Mouse (Mus musculus) heart, postnatal 0 days (tissue): ENCODE results near the gene Nudt22. TPM values are rescaled to one million over a fixed set of nuclear protein-coding genes. Genes with fewer than 3 reads are reported as not detected.
A peak's percentile ranks its signal among the peaks of the same experiment; 100 is the strongest.

ENCODE experiments used
- ATAC-seq: fragments of 200-750 bp; cut with Nextera tagmentation; 2 replicates; pipeline ENCODE4 v1.8.0; 2017; ENCODE audit warnings: low read depth, moderate number of reproducible peaks, moderate library complexity; ENCODE audit not compliant: insufficient read depth
- DNase-seq: peaks from one replicate; pipeline ENCODE4 v3.0.0-alpha.2; 2016; ENCODE audit warnings: low spot score
- H3K27ac ChIP-seq: fragments of 300-500 bp; sonication (generic); 2 replicates; pipeline ENCODE4 v1.5.1; 2014; ENCODE audit warnings: low read depth, mild to moderate bottlenecking
- H3K27me3 ChIP-seq: fragments of 300-500 bp; sonication (generic); 2 replicates; pipeline ENCODE4 v1.6.1; 2014; ENCODE audit warnings: low read length, mixed read lengths; ENCODE audit not compliant: control insufficient read depth, insufficient read depth
- H3K36me3 ChIP-seq: fragments of 300-500 bp; sonication (generic); replicated peaks from 2 replicates; pipeline ENCODE4 v1.6.1; 2014; ENCODE audit warnings: low read length, mixed read lengths; ENCODE audit not compliant: control insufficient read depth, insufficient read depth
- H3K4me1 ChIP-seq: fragments of 300-500 bp; sonication (generic); 2 replicates; pipeline ENCODE4 v1.6.1; 2014; ENCODE audit warnings: antibody characterized with exemption; ENCODE audit not compliant: control insufficient read depth, insufficient read depth
- H3K4me2 ChIP-seq: fragments of 300-500 bp; sonication (generic); 2 replicates; pipeline ENCODE4 v1.6.1; 2014; ENCODE audit warnings: low read depth, mild to moderate bottlenecking, low read length, moderate library complexity
- H3K4me3 ChIP-seq: fragments of 300-500 bp; sonication (generic); 2 replicates; pipeline ENCODE4 v1.5.1; 2014; ENCODE audit warnings: low read depth, low read length
- H3K9ac ChIP-seq: fragments of 300-500 bp; sonication (generic); replicated peaks from 2 replicates; pipeline ENCODE4 v1.6.1; 2014; ENCODE audit warnings: low read depth, low read length, mixed read lengths
- H3K9me3 ChIP-seq: fragments of 300-500 bp; sonication (generic); replicated peaks from 2 replicates; pipeline ENCODE4 v1.6.1; 2016; ENCODE audit warnings: low read length; ENCODE audit not compliant: control insufficient read depth
- CTCF ChIP-seq: IDR thresholded peaks from 2 replicates; pipeline ENCODE4 v1.5.1; 2016; ENCODE audit warnings: antibody characterized with exemption, control low read depth, low read depth
- EP300 ChIP-seq: IDR thresholded peaks from 2 replicates; pipeline ENCODE4 v1.6.1; 2016; ENCODE audit warnings: antibody characterized with exemption, low read depth
- WGBS: fragments of 180-500 bp; shearing (Covaris S2); extraction: QIAGEN DNeasy Blood & Tissue Kit; methylation state at CpG from one replicate; pipeline ENCODE4 v1.1.7; 2014; 5-methylcytosine and 5-hydroxymethylcytosine counted together
- polyA plus RNA-seq: library from polyadenylated mRNA; unstranded; fragments of >200 nt; fragmentation: Nextera tagmentation; extraction: Ambion mirVana; gene quantifications from 2 replicates; pipeline ENCODE4 v1.2.1, GENCODE M21; 2015
- total RNA-seq: library from RNA; depleted of rRNA; stranded (reverse); fragments of >200 nt; gene quantifications from 2 replicates; pipeline ENCODE4 v1.2.3, GENCODE M21; 2014; ENCODE audit warnings: low replicate concordance; rRNA removed

Nudt22 gene
- total RNA-seq = 42.1 and 45.3 TPM in 2 replicates
- 48.1 and 49.5 TPM in 2 replicates for polyA plus RNA-seq

DNA sequence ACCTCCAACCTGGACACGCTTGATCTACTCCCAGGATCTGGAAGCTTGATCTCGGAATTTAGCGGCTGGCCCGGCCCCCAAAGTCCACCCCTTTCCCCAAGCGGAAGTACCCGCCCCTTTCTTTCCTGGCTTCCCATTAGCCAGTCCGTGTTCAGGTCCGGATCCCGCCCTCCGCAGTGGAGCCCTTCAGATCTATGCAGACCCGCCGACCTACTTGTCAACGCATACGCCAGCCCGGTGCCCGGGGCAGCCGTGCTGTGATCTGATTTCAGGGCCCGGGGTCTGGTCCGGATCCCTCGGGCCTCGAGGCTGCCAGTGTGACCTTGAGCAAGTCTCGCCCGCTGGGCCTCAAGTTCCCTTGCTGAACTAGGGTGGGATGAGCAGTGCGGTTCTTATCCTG, at the start of gene Nudt22, which contains the start of gene Trpt1:
Gene Nudt22 (minus strand): TSS at position 112 of the 400 bp plus-strand sequence.
Gene Trpt1 (plus strand): TSS at position 126 of the 400 bp plus-strand sequence.
- Histone ChIP-seq H3K4me3 (peak within 1 kb of the TSS; percentile 58), H3K4me2 (peak within 1 kb of the TSS; percentile 79), H3K27ac (peak within 1 kb of the TSS; percentile 84), H3K4me1 (peaks cover 26% of the 10 kb centered on the region), H3K36me3 (peaks cover 25% of the 10 kb centered on the region), H3K9ac (peak within 1 kb of the TSS; percentile 62), H3K27me3 (no peaks in the 10 kb centered on the region), H3K9me3 (no peaks in the 10 kb centered on the region)
- TF ChIP-seq EP300 (no peak), CTCF (no peak)
- under 1% methylated on average over 24 of the region's 24 CpGs for WGBS
- DNase-seq (peak; percentile 88), ATAC-seq (peak; percentile 74)

DNA sequence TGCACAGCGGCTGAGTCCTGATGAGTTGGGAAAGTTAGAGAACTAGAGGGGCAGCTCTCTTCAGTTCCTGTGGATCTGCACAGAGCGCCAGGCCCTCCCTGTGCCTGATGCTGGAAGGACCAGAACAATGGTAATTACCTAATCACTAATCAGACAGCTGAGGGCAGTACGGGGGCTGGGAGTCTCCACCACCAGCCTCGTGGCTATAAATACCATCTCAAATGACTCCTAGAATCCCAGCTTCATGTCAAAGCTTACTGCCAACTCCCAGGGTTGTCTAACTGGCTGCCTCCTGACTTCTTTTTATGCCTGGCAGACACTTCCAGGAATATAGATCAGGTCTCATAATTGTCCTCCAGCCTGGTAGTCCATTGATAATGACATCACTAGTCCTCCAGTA, 48.8 kb upstream of the Nudt22 start:
- DNase-seq = peak; percentile 71
- no peak overlapping the region for H3K4me2 ChIP-seq
- TF ChIP-seq EP300 (no peak), CTCF (no peak)
- no peak overlapping the region for H3K9ac ChIP-seq
- no peak overlapping the region for H3K4me3 ChIP-seq
- ATAC-seq = no peak
- no peaks in the 10 kb centered on the region for H3K27me3 ChIP-seq
- no peaks in the 10 kb centered on the region for H3K9me3 ChIP-seq
- peak overlapping the region; percentile 76 for H3K27ac ChIP-seq
- WGBS = 18% methylated on average over 4 of the region's 4 CpGs
- H3K4me1 ChIP-seq = 0 out of 2 replicates have a peak, but pooled peaks cover 4% of the 10 kb centered on the region
- H3K36me3 ChIP-seq = no peaks in the 10 kb centered on the region

DNA sequence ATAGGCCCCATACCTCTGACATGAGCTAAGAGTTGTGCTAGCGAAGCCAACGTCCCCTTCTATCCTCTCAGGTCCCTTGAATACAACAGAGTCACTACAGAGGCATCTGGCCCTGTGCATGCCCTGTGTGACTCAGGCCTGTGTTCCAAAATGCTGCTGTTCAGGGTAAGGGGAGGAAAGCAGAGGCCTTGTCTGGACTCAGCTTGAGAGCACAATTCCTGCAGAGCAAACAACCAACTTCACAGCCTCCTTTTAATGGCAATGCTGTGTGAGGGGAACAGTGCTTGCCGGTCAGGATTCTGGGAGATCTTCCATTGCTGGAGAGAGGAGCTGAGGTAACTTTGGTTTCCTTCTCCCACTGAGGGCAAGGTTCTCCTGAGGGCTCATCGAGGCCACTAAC, 48.4 kb upstream of the Nudt22 start:
- no peak for ATAC-seq
- no peaks in the 10 kb centered on the region for H3K9me3 ChIP-seq
- no peaks in the 10 kb centered on the region for H3K27me3 ChIP-seq
- 30% methylated on average over 4 of the region's 4 CpGs for WGBS
- H3K4me2 ChIP-seq = no peak overlapping the region
- DNase-seq = no peak
- H3K36me3 ChIP-seq = no peaks in the 10 kb centered on the region
- no peak overlapping the region for H3K4me3 ChIP-seq
- TF ChIP-seq CTCF (no peak), EP300 (no peak)
- no peak overlapping the region for H3K9ac ChIP-seq
- H3K27ac ChIP-seq = peak overlapping the region; percentile 76
- 0 out of 2 replicates have a peak, but pooled peaks cover 4% of the 10 kb centered on the region for H3K4me1 ChIP-seq

DNA sequence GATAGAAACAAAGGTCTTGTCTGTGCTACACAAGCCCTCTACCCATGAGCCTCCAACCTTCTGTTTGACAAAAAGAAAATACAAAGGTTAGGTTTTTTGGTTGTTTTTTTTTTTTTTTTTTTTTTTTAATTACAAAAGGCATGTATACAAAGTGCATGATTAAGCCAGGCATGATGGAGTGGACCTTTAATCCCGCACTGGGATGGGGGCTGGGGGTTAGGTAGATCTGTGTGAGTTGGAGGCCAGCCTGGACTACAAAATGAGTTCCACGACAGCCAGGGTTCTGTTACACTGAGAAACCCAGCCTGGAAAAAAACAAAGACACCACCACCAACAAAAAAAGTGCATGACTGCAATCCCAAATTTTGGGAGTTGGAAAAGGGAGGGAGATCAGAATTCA, 45.3 kb upstream of the Nudt22 start:
- H3K27ac ChIP-seq = no peak overlapping the region
- no peaks in the 10 kb centered on the region for H3K36me3 ChIP-seq
- no peaks in the 10 kb centered on the region for H3K9me3 ChIP-seq
- H3K4me1 ChIP-seq = peaks cover 20% of the 10 kb centered on the region
- peak overlapping the region; percentile 78 for H3K4me2 ChIP-seq
- TF ChIP-seq EP300 (no peak), CTCF (no peak)
- H3K27me3 ChIP-seq = no peaks in the 10 kb centered on the region
- no peak for DNase-seq
- H3K9ac ChIP-seq = 0 out of 2 replicates have a peak overlapping the region, but pooled peaks have one; percentile 65
- WGBS = 92% methylated on average over 2 of the region's 2 CpGs
- no peak for ATAC-seq
- no peak overlapping the region for H3K4me3 ChIP-seq

GRCm38 (mm10) chr19:7040637-7041130, 44.8 kb upstream of the Nudt22 start:
- TF ChIP-seq CTCF (no peak), EP300 (no peak)
- H3K9me3 ChIP-seq = no peaks in the 10 kb centered on the region
- H3K27me3 ChIP-seq = no peaks in the 10 kb centered on the region
- H3K36me3 ChIP-seq = peaks cover under 1% of the 10 kb centered on the region; the same call in 1 of the 2 replicates
- ATAC-seq = no peak
- peak overlapping the region; percentile 78 for H3K4me2 ChIP-seq
- H3K4me1 ChIP-seq = peaks cover 20% of the 10 kb centered on the region
- 22% methylated on average over 13 of the region's 13 CpGs for WGBS
- peak overlapping the region; percentile 62 for H3K4me3 ChIP-seq
- DNase-seq = no peak
- H3K27ac ChIP-seq = peak overlapping the region; percentile 95
- H3K9ac ChIP-seq = peak overlapping the region; percentile 65
